Mouse (Mus musculus) liver, embryonic 18 days (tissue): ENCODE measurements around the gene Ccne1. TPM values are rescaled to one million over a fixed set of nuclear protein-coding genes. Genes with fewer than 3 reads are reported as not detected.

ENCODE experiments used
- polyA plus RNA-seq: library from polyadenylated mRNA; depleted of rRNA; stranded (reverse); fragments of >200 nt; gene quantifications from 2 replicates; pipeline ENCODE4 v1.2.3, GENCODE M21; 2012; rRNA removed

The Ccne1 gene
- polyA plus RNA-seq: 20.8 and 24.0 TPM in 2 replicates

GRCm38 (mm10) chr7:38107371-38108259 is at the start of gene Ccne1:
Gene Ccne1, minus strand, starts transcription at chr7:38107534.

Other genes with a start within 250 kb of the Ccne1 start
- gene Uri1, start 84.0 kb downstream of the Ccne1 start, polyA plus RNA-seq: 7.1 and 8.6 TPM in 2 replicates
- 42.9 and 50.0 TPM in 2 replicates for gene 1600014C10Rik, start 75.7 kb upstream of the Ccne1 start, polyA plus RNA-seq
- gene Plekhf1, start 120.5 kb upstream of the Ccne1 start, polyA plus RNA-seq: 0.45 and 0.50 TPM in 2 replicates
- 8.5 and 8.9 TPM in 2 replicates for gene Pop4, start 163.9 kb upstream of the Ccne1 start, polyA plus RNA-seq